Mouse (Mus musculus) lung, adult 2 months (tissue): Measurements from ENCODE around the gene Fam149b.

Experiments
- CTCF ChIP-seq: fragments of 200-500 bp; IDR thresholded peaks from 2 replicates; pipeline ENCODE4 v1.5.1; 2011; ENCODE audit warnings: mild to moderate bottlenecking, low read length, control low read depth; ENCODE audit not compliant: insufficient read depth
- POLR2A ChIP-seq: fragments of 200-500 bp; IDR thresholded peaks from 2 replicates; pipeline ENCODE4 v1.6.1; 2011; ENCODE audit warnings: low read depth, mild to moderate bottlenecking, control low read depth, low read length, borderline replicate concordance; ENCODE audit errors: extremely low read depth

DNA sequence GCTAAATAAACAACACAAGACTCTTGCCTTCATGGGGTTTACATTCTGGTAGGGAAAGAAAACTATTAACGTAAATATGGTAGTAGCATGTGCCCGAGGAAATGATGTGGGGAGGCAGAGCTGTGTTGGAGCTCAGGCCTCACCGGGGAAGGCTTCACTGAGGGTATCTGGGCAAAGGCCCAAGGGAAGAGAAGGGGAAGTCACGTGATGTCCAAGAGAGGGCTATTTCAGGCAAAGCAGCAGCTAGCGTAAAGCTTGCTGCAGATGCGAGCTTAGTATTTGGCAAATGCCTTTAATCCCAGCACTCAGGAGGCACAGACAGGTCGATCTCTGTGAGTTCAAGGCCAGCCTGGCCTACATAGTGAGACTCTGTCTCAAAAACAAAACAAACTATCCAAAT is 74.3 kb downstream of the Fam149b start:
- no peak for TF ChIP-seq CTCF
- no peak for TF ChIP-seq POLR2A
